Mouse (Mus musculus) central nervous system, embryonic 18 days (tissue): ENCODE results near the gene Pfkl. TPM values are rescaled to one million over a fixed set of nuclear protein-coding genes. Genes with fewer than 3 reads are reported as not detected.

Experiments
- polyA plus RNA-seq: library from polyadenylated mRNA; depleted of rRNA; stranded (reverse); fragments of >200 nt; gene quantifications from 2 replicates; pipeline ENCODE4 v1.2.3, GENCODE M21; 2012; rRNA removed

Gene Pfkl
- 159 and 175 TPM in 2 replicates for polyA plus RNA-seq

DNA sequence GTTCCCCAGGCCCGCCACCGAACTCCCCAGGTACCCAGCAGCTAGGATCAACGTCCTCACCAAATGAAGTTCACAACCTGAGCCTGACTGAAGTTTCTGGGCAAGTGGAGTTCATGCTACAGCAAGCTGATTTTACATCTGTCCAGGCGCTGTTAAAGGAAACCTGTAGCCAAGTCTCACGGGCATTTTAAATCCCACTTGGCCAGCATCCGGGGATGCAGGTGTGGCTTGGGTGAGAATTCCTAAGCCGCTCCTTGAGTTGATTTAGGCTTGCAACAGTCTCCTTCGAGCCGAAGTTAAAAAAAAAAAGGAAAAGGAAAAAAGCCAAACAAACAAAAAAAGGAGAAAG lies at the start of gene Pfkl:
Pfkl (minus strand) TSS at position 139 of the 349 bp plus-strand sequence.

DNA sequence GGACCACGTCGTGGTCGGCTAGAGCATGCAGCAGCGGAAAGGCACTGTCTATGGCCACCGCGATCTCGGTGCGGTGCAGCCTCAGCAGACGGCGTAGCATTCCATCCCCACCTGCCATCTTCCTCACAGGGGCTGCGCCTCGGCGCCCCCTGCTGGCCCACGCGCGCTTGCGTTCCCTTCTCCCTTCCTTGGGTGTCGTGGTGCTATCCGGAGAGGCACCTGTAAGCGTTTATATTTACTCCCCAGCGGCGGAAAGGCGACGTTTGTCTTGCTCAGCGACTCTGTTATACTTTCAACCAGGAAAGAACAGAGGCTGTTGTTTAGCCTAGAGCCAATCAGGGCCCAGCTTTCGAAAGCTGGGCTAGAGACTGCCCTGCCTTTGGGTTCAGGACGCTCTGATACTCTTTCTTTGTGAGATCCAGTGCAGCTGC lies 33.5 kb upstream of the Pfkl start, which contains the start of gene Aire:
Aire (minus strand) TSS at position 205 of the 431 bp plus-strand sequence.

DNA sequence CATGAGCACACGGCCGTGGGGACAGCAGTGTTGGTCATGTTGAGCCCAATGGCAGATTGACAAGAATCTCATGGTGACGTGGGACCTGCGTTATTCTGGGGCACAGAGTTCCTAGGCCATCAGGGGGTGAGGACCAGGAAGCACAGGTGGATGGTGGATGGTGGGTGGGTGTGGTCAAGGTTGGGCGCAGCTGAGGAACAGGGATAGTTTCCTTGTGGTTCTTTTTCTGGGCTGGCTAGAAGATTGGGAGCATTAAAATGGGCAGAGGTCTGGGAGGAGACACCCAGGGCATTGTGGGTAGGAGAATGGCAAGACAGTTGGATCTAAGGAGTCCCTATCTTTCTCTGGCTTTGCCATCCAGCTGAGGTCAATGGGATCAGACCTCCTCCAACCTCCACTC lies 31.8 kb upstream of the Pfkl start, which contains the start of gene Dnmt3l:
Dnmt3l (plus strand) TSS at position 301 of the 400 bp plus-strand sequence.

GRCm38 (mm10) chr10:77978351-77979350 lies 31.2 kb downstream of the Pfkl start, which contains the start of gene 1810043G02Rik:
TSS of gene 1810043G02Rik (plus strand) at chr10:77978524.

DNA sequence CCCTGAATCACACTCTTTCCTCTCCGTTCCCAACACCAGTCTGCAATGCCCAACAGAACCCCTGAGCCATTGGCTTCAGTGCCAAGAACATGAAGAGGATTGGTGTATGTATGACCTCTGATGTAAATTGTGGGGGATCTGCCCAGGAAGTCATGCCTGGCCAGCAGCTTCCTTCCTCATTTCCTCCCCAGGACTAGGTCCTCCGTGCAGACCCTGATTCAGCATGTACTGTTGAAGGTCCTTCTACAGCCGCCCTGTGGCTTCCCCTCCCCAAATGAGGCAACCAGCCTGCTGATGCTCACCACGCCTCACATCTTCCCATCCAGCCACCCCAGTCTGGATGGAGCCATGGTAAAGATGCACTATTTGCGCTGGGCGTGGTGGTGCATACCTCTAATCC lies 39.4 kb downstream of the Pfkl start, which contains the start of gene Trpm2:
Trpm2 (minus strand) TSS at position 83 of the 400 bp plus-strand sequence.

Other genes starting within 250 kb of the Pfkl start
- gene Gm3238, start 238.8 kb downstream of the Pfkl start, polyA plus RNA-seq = not detected in 2 replicates
- gene Gm7138, start 233.1 kb downstream of the Pfkl start, polyA plus RNA-seq = not detected in 2 replicates
- not detected in 2 replicates for gene Gm3250, start 227.5 kb downstream of the Pfkl start, polyA plus RNA-seq
- gene Gm7137, start 221.9 kb downstream of the Pfkl start, polyA plus RNA-seq = not detected in 2 replicates
- not detected in 2 replicates for gene Gm9639, start 215.0 kb downstream of the Pfkl start, polyA plus RNA-seq
- not detected in 2 replicates for gene Gm19668, start 210.9 kb downstream of the Pfkl start, polyA plus RNA-seq
- gene Gm9507, start 198.2 kb downstream of the Pfkl start, polyA plus RNA-seq = 0.09 TPM in 1 of 2 replicates, not detected in the other
- gene Gm2696, start 195.4 kb downstream of the Pfkl start, polyA plus RNA-seq = not detected in 2 replicates
- gene Krtap10-4, start 183.0 kb downstream of the Pfkl start, polyA plus RNA-seq = not detected in 2 replicates
- not detected in 2 replicates for gene Krtap10-10, start 174.1 kb downstream of the Pfkl start, polyA plus RNA-seq
- gene Gm36176, start 163.3 kb downstream of the Pfkl start, polyA plus RNA-seq = not detected in 2 replicates
- gene Gm10318, start 157.2 kb downstream of the Pfkl start, polyA plus RNA-seq = not detected in 2 replicates
- gene Gm3285, start 148.1 kb downstream of the Pfkl start, polyA plus RNA-seq = not detected in 2 replicates
- 19.3 and 20.3 TPM in 2 replicates for gene Lrrc3, start 107.5 kb downstream of the Pfkl start, polyA plus RNA-seq
- 12.8 and 13.4 TPM in 2 replicates for gene Trpm2, start 39.5 kb downstream of the Pfkl start, polyA plus RNA-seq
- gene 1810043G02Rik, start 31.6 kb downstream of the Pfkl start, polyA plus RNA-seq = 66.5 and 68.2 TPM in 2 replicates
- not detected in 2 replicates for gene Dnmt3l, start 31.9 kb upstream of the Pfkl start, polyA plus RNA-seq
- gene Aire, start 33.5 kb upstream of the Pfkl start, polyA plus RNA-seq = 0.62 and 0.68 TPM in 2 replicates
- gene Icosl, start 59.2 kb upstream of the Pfkl start, polyA plus RNA-seq = 1.1 and 1.3 TPM in 2 replicates
- gene D10Jhu81e, start 159.7 kb upstream of the Pfkl start, polyA plus RNA-seq = 76.6 and 90.9 TPM in 2 replicates
- gene Pwp2, start 175.1 kb upstream of the Pfkl start, polyA plus RNA-seq = 20.7 and 22.1 TPM in 2 replicates
- 61.0 and 63.4 TPM in 2 replicates for gene Trappc10, start 234.6 kb upstream of the Pfkl start, polyA plus RNA-seq